Mouse (Mus musculus): ENCODE data around the gene Lrrc4.

Lrrc4 gene

DNA sequence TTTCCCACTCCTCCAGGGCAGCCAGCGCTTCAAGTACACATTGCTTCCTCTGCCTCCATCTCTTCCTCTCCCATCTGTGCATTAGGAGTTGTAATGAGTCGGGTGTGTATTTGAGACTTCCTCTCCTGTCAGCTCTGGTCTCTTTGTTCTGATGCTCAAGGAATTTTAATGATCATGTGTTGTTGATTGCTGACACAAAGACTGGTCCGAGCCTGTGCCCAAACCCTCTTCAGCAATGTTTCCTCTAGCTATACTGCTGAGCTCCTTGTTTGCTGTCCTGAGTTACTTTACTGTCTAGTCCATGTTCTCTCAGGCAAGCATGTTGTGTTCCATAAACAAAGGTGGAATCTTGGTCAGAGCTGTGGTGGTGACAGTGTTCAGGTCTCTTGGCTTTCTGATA lies 102.3 kb downstream of the Lrrc4 start:
- CTCF ChIA-PET, result no interaction called here
- POLR2A ChIA-PET, result interaction anchor here in 3 of 4 experiments (0.7 to 1.7 kb wide), 11 partner anchors 8 to 103 kb away, joined by 3 to 7 read pairs (median 4); partner anchors contain the start of gene Lrrc4 (in 1 of the 3)

DNA sequence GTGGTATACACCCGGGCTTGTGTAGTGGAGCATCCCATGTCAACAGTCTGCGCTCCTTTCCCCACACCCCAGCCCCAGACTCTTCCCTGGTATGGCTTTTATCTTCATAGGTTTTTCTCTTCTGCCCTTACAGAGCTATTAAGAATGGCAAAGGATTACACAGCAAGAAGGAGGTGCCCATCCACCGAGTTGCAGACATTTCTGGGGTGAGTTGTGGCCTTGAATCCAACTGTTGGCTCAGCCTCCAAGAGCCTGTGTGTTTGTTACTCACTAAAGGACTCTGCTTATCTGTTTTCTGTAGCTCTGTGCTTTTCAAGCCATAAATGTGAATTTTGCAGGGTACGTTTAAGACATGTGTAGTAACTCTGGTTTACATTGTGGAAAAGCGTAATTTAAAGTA lies 106.8 kb downstream of the Lrrc4 start:
- ChIA-PET POLR2A (interaction anchor here (0.6 to 3.1 kb wide), 23 partner anchors 9 to 329 kb away, joined by 3 to 19 read pairs (median 4); no protein-coding TSS in a partner anchor), CTCF (interaction anchor here in 3 of 4 experiments (0.6 to 0.7 kb wide), 7 partner anchors 38 to 304 kb away, joined by 3 to 8 read pairs (median 3); no protein-coding TSS in a partner anchor)

DNA sequence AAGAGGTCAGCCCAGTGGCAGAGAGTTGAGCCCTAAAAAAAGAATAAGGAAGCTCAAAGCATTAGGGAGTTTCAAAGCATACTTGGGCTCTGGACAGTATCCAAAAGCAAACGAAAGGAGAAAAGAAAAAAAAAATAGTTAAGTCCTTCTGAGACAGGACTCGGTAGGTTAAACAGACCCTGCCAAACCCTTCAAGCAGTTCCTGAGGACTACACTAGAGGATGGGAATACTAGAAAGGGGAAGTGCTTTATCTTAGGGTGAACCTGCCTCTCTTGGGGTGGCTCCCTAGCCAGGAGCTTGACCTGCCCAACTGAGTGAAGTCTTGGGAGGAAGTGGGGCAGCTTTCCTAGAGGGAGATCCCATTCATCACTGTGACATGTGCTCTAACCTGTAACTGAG lies 108.5 kb downstream of the Lrrc4 start:
- CTCF ChIA-PET, result interaction anchor here in 1 of 4 experiments (0.6 to 0.7 kb wide), 2 partner anchors 232 to 517 kb away, joined by 3 read pairs; no protein-coding TSS in a partner anchor
- POLR2A ChIA-PET, result interaction anchor here in 2 of 4 experiments (0.6 to 3.1 kb wide), 6 partner anchors 11 to 99 kb away, joined by 3 to 19 read pairs (median 6); no protein-coding TSS in a partner anchor

DNA sequence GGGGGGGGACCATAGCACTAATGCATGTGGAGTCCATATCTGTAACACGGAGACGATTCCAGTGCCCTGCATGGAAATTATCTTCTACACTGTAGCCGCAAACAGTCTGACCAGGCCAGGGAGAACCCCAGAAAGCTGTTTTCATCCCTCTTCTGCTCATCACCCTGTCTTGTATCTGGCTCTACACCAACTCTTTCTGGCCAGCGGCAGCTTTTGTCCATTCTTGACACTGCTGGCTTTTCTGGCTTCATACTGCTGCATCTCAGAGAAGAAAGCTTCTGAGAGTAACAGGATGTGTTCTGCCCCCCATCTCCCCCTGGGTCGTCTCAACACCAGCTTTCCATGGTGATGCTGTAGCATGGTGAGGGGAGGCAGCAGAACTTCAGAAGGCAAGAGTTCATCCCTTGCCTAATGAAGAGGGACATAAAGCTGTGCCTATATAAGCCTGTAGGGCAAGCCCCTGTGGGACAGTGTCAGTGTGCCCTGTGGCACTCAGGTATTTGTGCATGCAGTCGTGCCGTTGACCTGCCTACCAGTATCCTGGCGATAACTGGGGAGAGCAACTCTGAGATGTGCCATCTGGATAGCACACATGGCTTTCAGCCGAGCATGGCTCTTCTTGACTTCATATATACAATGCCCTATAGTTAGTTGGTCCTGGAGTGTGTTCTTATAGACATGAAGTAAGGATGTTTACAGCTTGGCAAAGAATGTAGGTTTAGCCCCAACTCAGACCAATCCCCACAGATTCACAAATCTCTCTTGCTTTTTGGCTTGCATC lies 111.0 kb downstream of the Lrrc4 start:
- CTCF ChIA-PET, result interaction anchor here in 1 of 4 experiments (0.7 kb wide), 1 partner anchor 16 kb away, joined by 3 read pairs; no protein-coding TSS in a partner anchor
- POLR2A ChIA-PET, result interaction anchor here in 2 of 4 experiments (0.6 to 1.9 kb wide), 9 partner anchors 9 to 58 kb away, joined by 3 to 9 read pairs (median 4); no protein-coding TSS in a partner anchor

DNA sequence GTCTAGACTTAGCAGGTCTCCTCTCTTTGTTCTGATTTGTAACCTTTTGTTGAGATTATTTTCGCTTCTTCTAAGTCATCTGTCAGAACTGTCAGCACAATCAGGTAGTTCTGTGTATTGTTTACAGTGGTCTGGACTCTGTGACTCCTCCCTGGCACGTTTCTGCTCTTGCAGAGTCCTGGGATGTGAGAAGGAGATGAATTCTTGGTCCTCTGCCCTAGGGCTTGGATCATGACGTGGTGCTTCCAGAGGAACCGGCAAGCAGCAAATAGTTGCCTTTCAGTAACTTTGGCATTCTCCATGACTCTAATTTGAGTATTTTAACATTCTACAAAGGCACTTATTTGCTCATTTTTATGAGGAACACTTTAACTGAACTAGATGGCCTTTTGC lies 113.7 kb downstream of the Lrrc4 start:
- POLR2A ChIA-PET, result interaction anchor here in 2 of 4 experiments (1.0 to 1.1 kb wide), 3 partner anchors 9 to 30 kb away, joined by 3 to 6 read pairs (median 4); no protein-coding TSS in a partner anchor
- CTCF ChIA-PET, result no interaction called here

DNA sequence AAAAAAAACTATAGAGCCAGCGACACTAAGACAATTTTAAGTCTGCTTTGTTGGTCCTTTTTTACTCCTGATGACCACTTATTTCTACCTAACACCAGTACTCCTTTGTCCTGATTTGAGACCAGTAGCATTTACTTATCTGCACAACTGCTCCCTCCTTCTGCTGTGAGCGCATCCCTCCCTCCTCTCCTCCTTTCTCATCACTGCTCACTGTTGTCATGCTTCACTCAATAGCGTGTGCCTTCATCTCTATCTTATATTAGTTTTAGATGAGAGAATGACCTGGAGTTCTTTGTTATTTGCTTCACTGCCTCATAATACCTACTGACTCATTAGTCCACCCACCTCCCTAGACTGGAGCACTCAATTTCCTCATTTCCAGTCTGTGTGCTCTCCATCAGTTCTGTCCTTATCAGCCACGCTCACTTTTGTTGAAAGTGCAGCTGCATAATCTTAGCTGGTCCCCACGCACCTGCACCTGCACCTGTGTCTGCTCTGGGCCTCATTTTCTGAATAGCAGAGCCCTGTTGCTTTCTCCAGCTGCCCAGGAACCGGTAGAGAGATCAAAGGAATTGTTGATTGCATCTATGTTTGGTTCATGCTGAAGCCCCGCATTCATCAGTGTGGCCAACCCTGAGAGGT lies 114.2 kb downstream of the Lrrc4 start:
- ChIA-PET CTCF (no interaction called here), POLR2A (interaction anchor here in 2 of 4 experiments (1.1 kb wide), 2 partner anchors 25 to 31 kb away, joined by 3 to 6 read pairs; no protein-coding TSS in a partner anchor)

DNA sequence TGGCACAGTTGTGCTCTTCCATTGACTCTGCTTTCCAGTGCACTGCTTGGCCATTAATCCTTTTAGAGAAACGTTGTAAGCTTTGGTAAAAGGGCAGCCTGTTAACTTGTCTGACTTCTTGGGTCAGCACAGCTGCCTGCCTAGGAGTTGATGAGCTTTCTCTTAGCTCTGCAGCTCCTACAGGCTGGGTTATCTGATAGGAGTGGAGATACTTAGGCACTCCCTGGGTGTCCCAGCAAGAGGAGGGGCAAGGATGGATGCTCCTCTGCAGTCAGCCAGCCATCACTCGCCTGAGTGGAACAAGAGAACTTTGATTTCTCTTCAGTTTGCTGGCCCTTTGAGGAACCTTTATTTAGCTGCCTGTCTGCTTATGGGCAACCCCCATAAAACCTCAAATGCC lies 121.5 kb downstream of the Lrrc4 start:
- CTCF ChIA-PET, result no interaction called here
- POLR2A ChIA-PET, result interaction anchor here in 2 of 4 experiments (0.6 to 2.2 kb wide), 8 partner anchors 9 to 201 kb away, joined by 3 to 11 read pairs (median 6); no protein-coding TSS in a partner anchor

DNA sequence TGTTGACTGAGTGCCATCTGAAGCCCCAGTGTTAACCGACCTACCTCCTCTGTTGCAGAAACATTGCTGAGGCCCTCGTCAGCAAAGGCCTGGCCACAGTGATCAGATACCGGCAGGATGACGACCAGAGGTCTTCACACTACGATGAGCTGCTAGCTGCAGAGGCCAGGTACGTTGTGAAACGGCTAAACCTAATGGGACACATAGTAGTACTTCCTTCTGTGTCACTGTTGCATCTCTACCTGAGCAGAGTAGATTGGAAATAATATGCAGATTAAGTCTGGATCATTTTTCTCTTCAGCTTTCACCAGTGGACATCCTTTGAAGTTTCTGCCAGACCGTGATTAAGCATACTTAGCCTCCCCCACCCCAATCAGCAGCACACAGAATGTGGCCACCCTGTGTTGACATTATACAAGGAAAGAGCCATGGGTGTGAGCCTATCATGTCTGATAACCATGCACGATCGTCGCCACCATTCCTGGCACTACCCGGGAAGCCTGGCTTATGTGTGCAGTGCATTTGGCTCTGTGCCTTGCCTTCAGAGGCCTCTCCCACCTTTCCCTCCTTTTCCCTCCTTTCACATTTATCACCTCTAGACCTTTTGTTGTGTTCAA lies 124.5 kb downstream of the Lrrc4 start:
- ChIA-PET POLR2A (interaction anchor here in 1 of 4 experiments (1.2 kb wide), 1 partner anchor 10 kb away, joined by 3 read pairs; no protein-coding TSS in a partner anchor), CTCF (no interaction called here)

DNA sequence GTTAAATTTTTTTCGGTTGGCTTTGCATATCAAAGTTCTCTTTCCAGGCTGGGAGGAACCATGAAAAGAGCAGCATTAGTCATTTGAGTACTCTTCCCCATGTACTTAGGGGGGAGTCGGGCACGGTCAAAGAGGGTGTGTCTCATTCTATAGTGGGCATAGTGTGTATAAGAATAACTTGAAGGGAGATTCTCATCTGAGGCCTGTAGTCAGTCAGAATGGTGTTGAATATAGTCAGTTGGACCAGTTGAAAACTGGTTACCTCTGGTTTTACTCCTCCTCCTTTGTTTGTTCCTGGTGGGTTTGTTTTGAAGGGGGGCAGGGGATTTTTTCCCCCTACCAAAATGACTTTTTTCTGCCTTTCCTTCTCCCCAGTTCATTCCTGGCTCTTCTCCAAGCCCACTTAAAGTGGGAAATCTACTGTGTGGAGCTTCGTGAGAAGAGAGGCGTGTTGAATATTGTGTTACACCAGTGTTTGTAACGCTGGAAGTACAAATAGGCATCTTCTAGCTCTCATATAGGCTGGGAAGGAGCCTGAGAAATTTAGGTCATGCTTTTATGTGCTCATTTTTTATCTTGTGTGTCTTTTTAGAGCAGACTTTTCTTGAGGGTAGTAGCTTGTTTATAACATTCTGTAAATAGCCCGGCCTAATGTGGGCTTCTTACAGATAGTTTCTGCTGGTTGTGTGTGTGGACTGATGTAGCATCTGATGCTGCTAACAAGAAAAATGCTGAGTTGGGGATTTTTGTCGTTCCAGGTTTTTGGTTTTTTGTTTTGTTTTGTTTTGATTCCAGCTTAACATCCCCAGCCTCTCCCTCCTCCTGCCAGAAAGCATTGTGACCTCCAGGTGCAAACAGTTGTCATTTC lies 125.2 kb downstream of the Lrrc4 start:
- ChIA-PET CTCF (no interaction called here), POLR2A (interaction anchor here in 1 of 4 experiments (1.2 kb wide), 1 partner anchor 9 kb away, joined by 3 read pairs; no protein-coding TSS in a partner anchor)

DNA sequence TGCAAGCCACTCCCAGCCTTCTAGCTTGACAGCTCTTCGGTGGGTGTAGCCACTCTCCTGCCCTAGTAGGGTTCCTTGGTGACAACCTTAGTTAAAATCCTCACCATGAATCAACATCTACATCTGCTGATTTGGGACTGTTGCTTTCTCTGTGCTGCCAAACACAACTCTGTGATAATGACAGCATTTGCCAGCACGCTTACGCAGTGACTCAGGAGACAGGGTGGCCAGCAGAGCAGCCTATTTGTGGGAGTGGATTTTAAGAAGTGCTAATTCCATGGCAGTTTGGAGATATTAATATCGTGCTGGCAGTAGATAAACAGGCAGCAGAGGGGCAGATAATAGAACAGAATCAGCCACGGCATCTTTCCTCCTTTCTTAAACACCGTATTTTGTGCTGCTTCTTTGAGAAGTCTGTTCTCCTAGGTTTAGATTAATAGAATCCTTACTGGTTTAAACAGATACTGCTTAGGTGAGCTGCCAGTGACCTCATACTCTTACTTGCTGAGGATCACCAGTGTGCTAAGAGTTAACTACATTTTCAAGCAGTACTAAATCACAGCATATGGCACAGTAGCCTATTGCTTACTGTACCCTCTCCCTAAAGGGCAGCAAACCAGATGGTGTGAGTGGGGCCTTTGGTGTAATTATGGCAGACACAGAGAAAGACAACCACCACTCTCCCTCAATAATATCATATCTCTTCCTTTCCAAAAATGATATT lies 126.0 kb downstream of the Lrrc4 start:
- ChIA-PET POLR2A (interaction anchor here in 2 of 4 experiments (1.1 to 1.2 kb wide), 2 partner anchors 8 to 18 kb away, joined by 3 read pairs; no protein-coding TSS in a partner anchor), CTCF (no interaction called here)

DNA sequence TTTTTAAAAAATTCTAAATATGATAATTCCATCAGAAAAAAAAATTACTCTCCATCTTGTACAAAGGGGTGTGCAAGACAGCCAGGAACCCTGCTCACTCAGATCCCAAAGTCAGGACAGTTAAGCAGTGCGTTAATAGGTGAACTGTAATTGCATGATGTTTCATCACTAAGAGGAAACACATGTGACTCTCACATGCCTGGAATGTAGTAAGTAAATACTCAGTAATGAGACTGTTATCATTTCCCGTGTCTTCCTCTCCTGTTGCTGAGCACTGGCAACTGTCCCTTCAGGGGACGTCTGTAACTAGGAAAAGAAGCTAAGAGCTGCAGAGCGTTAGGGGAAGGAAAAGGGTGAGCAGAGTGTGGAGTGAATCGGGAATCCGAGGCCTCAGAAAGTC lies 126.9 kb downstream of the Lrrc4 start:
- CTCF ChIA-PET, result interaction anchor here in 2 of 4 experiments (0.5 to 0.7 kb wide), 2 partner anchors 16 to 40 kb away, joined by 3 to 4 read pairs; no protein-coding TSS in a partner anchor
- POLR2A ChIA-PET, result interaction anchor here in 1 of 4 experiments (1.1 kb wide), 1 partner anchor 19 kb away, joined by 3 read pairs; no protein-coding TSS in a partner anchor

DNA sequence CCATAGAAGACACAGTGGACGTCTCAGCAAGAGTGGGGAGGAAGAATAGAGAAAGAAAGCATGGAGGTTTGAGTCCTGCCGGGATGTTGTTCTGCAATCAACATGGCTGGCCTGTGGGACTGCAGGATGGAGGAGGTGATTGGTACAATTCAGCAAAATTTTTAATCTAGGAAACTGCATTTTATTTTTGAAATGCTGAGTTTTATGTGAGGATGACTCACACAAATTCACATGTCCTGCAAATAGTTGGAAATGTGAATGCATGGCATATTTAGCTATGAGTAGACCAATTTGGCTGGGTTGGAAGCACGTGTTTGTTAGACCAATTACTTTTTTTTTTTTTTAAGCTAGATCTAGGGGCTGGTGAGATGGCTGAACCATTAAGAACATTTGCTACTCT lies 134.3 kb downstream of the Lrrc4 start:
- CTCF ChIA-PET, result interaction anchor here in 1 of 4 experiments (0.6 kb wide), 1 partner anchor 582 kb away, joined by 3 read pairs; no protein-coding TSS in a partner anchor
- POLR2A ChIA-PET, result interaction anchor here in 2 of 4 experiments (0.6 to 0.9 kb wide), 3 partner anchors 9 to 71 kb away, joined by 3 to 5 read pairs (median 5); no protein-coding TSS in a partner anchor

DNA sequence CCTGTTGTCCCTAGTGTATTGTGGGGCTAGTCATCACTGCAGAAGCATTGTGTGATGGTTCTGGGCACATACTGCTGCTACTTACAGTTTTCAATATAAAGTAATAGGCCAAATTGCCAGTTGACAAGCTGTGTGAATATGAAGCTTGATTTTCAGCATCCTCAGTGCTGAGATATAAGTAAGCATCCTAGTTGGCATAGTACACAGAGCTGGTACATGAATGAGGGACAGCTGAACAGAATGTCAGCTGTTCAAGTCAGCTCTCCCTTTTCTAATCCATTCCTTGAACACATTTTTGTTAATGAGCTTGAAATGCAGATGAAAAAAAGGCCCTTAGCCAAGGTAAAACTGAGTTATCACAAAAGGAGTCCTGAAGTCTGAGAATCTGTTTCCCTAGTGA lies 138.9 kb downstream of the Lrrc4 start:
- POLR2A ChIA-PET, result interaction anchor here in 1 of 4 experiments (1.0 to 1.8 kb wide), 3 partner anchors 24 to 32 kb away, joined by 3 to 5 read pairs (median 3); no protein-coding TSS in a partner anchor
- CTCF ChIA-PET, result interaction anchor here in 1 of 4 experiments (0.6 kb wide), 1 partner anchor 621 kb away, joined by 3 read pairs; no protein-coding TSS in a partner anchor

DNA sequence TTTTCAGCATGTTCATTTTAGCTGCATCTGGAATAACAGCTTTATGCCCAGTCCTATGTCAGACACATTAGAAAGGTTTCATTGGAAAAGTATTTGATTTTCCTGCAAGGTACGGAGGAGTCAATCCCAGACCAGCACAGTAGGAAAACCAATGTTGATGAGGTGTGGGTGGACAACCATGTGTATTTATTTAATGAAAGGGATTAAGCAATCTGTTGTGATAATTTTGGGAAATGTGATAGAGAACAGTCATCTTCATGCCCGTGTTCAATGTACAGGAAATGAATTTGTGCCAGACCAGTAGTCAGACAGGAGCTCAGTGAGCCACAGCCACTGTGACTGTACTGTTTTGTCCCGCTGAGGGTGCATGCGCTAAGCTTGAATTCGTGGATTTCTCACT lies 143.8 kb downstream of the Lrrc4 start:
- POLR2A ChIA-PET, result interaction anchor here in 1 of 4 experiments (1.2 to 1.3 kb wide), 2 partner anchors 15 to 47 kb away, joined by 3 to 6 read pairs; no protein-coding TSS in a partner anchor
- CTCF ChIA-PET, result no interaction called here

DNA sequence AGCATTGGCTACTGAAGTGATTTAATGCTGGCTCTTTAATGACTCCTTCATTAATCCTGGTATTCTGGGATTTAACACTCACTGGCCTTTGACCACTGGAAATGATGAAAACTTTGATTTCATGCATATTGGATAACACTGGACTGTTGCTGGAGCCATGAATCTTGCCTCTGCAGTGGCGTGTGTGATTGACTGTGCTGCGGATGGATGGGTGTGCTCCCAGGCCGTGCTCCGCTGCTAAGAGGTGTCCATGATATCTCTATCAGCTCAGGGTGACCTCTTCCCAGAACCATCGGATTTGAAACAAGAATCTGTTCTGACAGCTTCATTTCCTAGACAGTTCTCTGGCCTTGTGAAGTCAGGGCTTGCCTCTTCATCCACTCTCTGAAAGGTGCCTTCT lies 145.8 kb downstream of the Lrrc4 start:
- POLR2A ChIA-PET, result interaction anchor here in 2 of 4 experiments (0.5 to 1.2 kb wide), 3 partner anchors 16 to 186 kb away, joined by 3 to 4 read pairs (median 3); no protein-coding TSS in a partner anchor
- CTCF ChIA-PET, result interaction anchor here in 1 of 4 experiments (0.5 kb wide), 1 partner anchor 249 kb away, joined by 6 read pairs; no protein-coding TSS in a partner anchor

DNA sequence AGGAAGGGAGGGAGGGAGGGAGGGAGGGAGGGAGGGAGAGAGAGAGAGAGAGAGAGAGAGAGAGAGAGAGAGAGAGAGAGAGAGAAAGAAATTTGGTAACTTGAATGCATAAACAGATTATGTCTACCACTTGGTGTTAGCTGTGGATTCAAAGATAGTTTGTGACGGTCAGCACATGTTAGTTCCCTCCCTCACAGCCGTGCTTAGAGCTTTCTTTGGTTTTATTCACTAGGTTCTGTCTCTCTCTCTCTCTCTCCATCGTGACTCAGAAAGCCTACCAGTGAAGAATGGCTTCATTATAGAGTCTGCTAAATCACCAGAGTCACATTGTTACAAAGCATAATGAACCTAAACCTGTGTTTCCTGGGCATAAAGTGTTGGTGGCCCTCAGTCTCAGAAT lies 146.5 kb downstream of the Lrrc4 start:
- ChIA-PET CTCF (interaction anchor here in 1 of 4 experiments (0.6 kb wide), 1 partner anchor 247 kb away, joined by 5 read pairs; no protein-coding TSS in a partner anchor), POLR2A (interaction anchor here in 1 of 4 experiments (1.2 kb wide), 1 partner anchor 88 kb away, joined by 4 read pairs; no protein-coding TSS in a partner anchor)

Measured in embryonic stem cell, embryonic (primary cell).